Mouse (Mus musculus) lung, adult 2 months (tissue): ENCODE measurements at regions not wholly inside any gene's neighbourhood (a gene's known extent, or its start where the extent isn't known, plus 50 kb on each side); places are given as distances from the start of the nearest gene placed in this dataset.
A peak's percentile ranks its signal among the peaks of the same experiment; 100 is the strongest.
"Not testable (repeated sequence)": the region's sequence is repeated elsewhere in the genome, so short reads cannot be mapped to it uniquely, and the experiment has no call there.

Source experiments
- DNase-seq: peaks from one replicate; pipeline ENCODE4 v3.0.0; 2022
- H3K4me1 ChIP-seq: fragments of 200-500 bp; 2 replicates; pipeline ENCODE4 v1.6.1; 2011; ENCODE audit warnings: low read length; ENCODE audit not compliant: control insufficient read depth, insufficient read depth
- H3K4me3 ChIP-seq: fragments of 200-500 bp; replicated peaks from 2 replicates; pipeline ENCODE3; 2011; ENCODE audit warnings: low read depth, mild to moderate bottlenecking, control low read depth, low read length; ENCODE audit errors: extremely low read depth
- CTCF ChIP-seq: fragments of 200-500 bp; IDR thresholded peaks from 2 replicates; pipeline ENCODE4 v1.5.1; 2011; ENCODE audit warnings: mild to moderate bottlenecking, low read length, control low read depth; ENCODE audit not compliant: insufficient read depth
- POLR2A ChIP-seq: fragments of 200-500 bp; IDR thresholded peaks from 2 replicates; pipeline ENCODE4 v1.6.1; 2011; ENCODE audit warnings: low read depth, mild to moderate bottlenecking, control low read depth, low read length, borderline replicate concordance; ENCODE audit errors: extremely low read depth
- WGBS: fragments of 180-500 bp; shearing (Covaris S2); methylation state at CpG from one replicate; pipeline ENCODE4 v1.1.7; 2018; 5-methylcytosine and 5-hydroxymethylcytosine counted together

GRCm38 (mm10) chr6:31823616-31824015 is 226.4 kb upstream of the 1700012A03Rik start:
- no peak for DNase-seq
- no peaks in the 10 kb centered on the region for H3K4me1 ChIP-seq
- WGBS = 81% methylated on average over 5 of the region's 5 CpGs
- TF ChIP-seq POLR2A = no peak
- no peak for TF ChIP-seq CTCF
- no peak overlapping the region for H3K4me3 ChIP-seq

GRCm38 (mm10) chr6:31822186-31823085 is 227.6 kb upstream of the 1700012A03Rik start:
- DNase-seq = no peak
- no peaks in the 10 kb centered on the region for H3K4me1 ChIP-seq
- WGBS = 79% methylated on average over 9 of the region's 9 CpGs
- TF ChIP-seq CTCF = no peak
- H3K4me3 ChIP-seq = no peak overlapping the region

- Histone ChIP-seq H3K4me3 (no peak overlapping the region), H3K4me1 (no peaks in the 10 kb centered on the region)
- 42% methylated on average over 7 of the region's 7 CpGs for WGBS
- no peak for DNase-seq
- TF ChIP-seq POLR2A (no peak), CTCF (no peak)
These were observed 228.4 kb upstream of the 1700012A03Rik start for GRCm38 (mm10) chr6:31821621-31822020.

GRCm38 (mm10) chr6:31817640-31818039 is 232.4 kb upstream of the 1700012A03Rik start:
- Histone ChIP-seq H3K4me1 (no peaks in the 10 kb centered on the region), H3K4me3 (no peak overlapping the region)
- 92% methylated on average over 1 of the region's 1 CpGs for WGBS
- DNase-seq = no peak
- TF ChIP-seq POLR2A (no peak), CTCF (no peak)

- WGBS = 75% methylated on average over 9 of the region's 9 CpGs
- Histone ChIP-seq H3K4me3 (no peak overlapping the region), H3K4me1 (no peaks in the 10 kb centered on the region)
- TF ChIP-seq CTCF (no peak), POLR2A (no peak)
- DNase-seq = no peak
These were observed 238.2 kb upstream of the 1700012A03Rik start for GRCm38 (mm10) chr6:31811890-31812289.

GRCm38 (mm10) chr6:31810602-31811512 is 239.2 kb upstream of the 1700012A03Rik start:
- no peak overlapping the region for H3K4me3 ChIP-seq
- DNase-seq = no peak
- TF ChIP-seq CTCF (no peak), POLR2A (no peak)
- 66% methylated on average over 10 of the region's 10 CpGs for WGBS
- no peaks in the 10 kb centered on the region for H3K4me1 ChIP-seq

- not testable (repeated sequence) for H3K4me1 ChIP-seq, DNase-seq, H3K4me3 ChIP-seq
- WGBS = 65% methylated on average over 5 of the region's 10 CpGs
These were observed 240.7 kb upstream of the Podxl start for GRCm38 (mm10) chr6:31804468-31804867.

- H3K4me1 ChIP-seq = not testable (repeated sequence)
- 100% methylated on average over 9 of the region's 24 CpGs for WGBS
These were observed 239.4 kb upstream of the Podxl start for GRCm38 (mm10) chr6:31803222-31803621.

GRCm38 (mm10) chr6:31791547-31791946 is 227.8 kb upstream of the Podxl start:
- H3K4me3 ChIP-seq = no peak overlapping the region
- no peak for DNase-seq
- no peaks in the 10 kb centered on the region for H3K4me1 ChIP-seq
- 75% methylated on average over 7 of the region's 7 CpGs for WGBS
- TF ChIP-seq CTCF (no peak), POLR2A (no peak)

More at GRCm38 (mm10) chr6:31803222-31803621, 239.4 kb upstream of the Podxl start:
- peak; percentile 10 for DNase-seq
- H3K4me3 ChIP-seq = not testable (repeated sequence)

- TF ChIP-seq POLR2A = no peak
- no peak for TF ChIP-seq CTCF
- Histone ChIP-seq H3K4me1 (no peaks in the 10 kb centered on the region), H3K4me3 (no peak overlapping the region)
- no peak for DNase-seq
- 52% methylated on average over 2 of the region's 2 CpGs for WGBS
These were observed 227.1 kb upstream of the Podxl start for GRCm38 (mm10) chr6:31790906-31791305.
